9 mouse cellular contexts compared by ENCODE assay signal in genomic region chr7:99664571-99665485, GRCm38 (mm10). TPM values are rescaled to one million over a fixed set of nuclear protein-coding genes. Genes with fewer than 3 reads are reported as not detected.
DNase-seq lines count a peak whose midpoint lies in the region; ATAC-seq lines count a peak whose summit lies in the region.
"Had no signal": no experiment of that assay in that cellular context is flagged by ENCODE, and none has a peak within 500 bp of the region (broad histone marks: within the 10 kb centered on the region; RNA-seq: fewer than 3 reads in every experiment).

No protein-coding gene starts in this region.

- WGBS in forebrain, embryonic 16.5 days: 50% methylated on average over 11 of the region's 11 CpGs
- WGBS in forebrain, embryonic 11.5 days: 65% methylated on average over 11 of the region's 11 CpGs
- 48% methylated on average over 11 of the region's 11 CpGs for WGBS in embryonic facial prominence, embryonic 10.5 days
- WGBS in intestine, embryonic 16.5 days: 38% methylated on average over 11 of the region's 11 CpGs

- peaks cover 11% of the 10 kb centered on the region for H3K4me1 ChIP-seq in forebrain, embryonic 16.5 days (replicated peaks; ENCODE audit: control insufficient read depth, insufficient read depth, low read length)
- H3K4me1 ChIP-seq in forebrain, embryonic 11.5 days (replicated peaks; ENCODE audit: control insufficient read depth, insufficient read depth, low read length): no peaks in the 10 kb centered on the region
- H3K4me1 ChIP-seq in embryonic facial prominence, embryonic 10.5 days: peaks cover 42% of the 10 kb centered on the region
- peaks cover 13% of the 10 kb centered on the region for H3K4me1 ChIP-seq in intestine, embryonic 16.5 days (ENCODE audit: control insufficient read depth, insufficient read depth, low read length)

- no peak overlapping the region for H3K9ac ChIP-seq in forebrain, embryonic 16.5 days (replicated peaks; ENCODE audit: low read depth, low read length)
- no peak overlapping the region for H3K9ac ChIP-seq in forebrain, embryonic 11.5 days (ENCODE audit: low read length)
- no peak overlapping the region for H3K9ac ChIP-seq in intestine, embryonic 16.5 days (ENCODE audit: low read depth, low read length)

- no peak overlapping the region for H3K27ac ChIP-seq in forebrain, embryonic 16.5 days (ENCODE audit: low read length)
- no peak overlapping the region for H3K27ac ChIP-seq in forebrain, embryonic 11.5 days (ENCODE audit: low read depth, low read length)
- peak overlapping the region; percentile 57 for H3K27ac ChIP-seq in embryonic facial prominence, embryonic 10.5 days (replicated peaks)
- peak overlapping the region; percentile 3 for H3K27ac ChIP-seq in intestine, embryonic 16.5 days (ENCODE audit: low read length)

- no peak overlapping the region for H3K4me2 ChIP-seq in forebrain, embryonic 16.5 days (ENCODE audit: low read length)
- no peak overlapping the region for H3K4me2 ChIP-seq in forebrain, embryonic 11.5 days (ENCODE audit: low read depth, low read length, severe bottlenecking)
- H3K4me2 ChIP-seq in intestine, embryonic 16.5 days (ENCODE audit: low read depth, low read length): no peak overlapping the region

- H3K9me3 ChIP-seq in forebrain, embryonic 16.5 days (ENCODE audit: control insufficient read depth, low read length): no peaks in the 10 kb centered on the region
- H3K9me3 ChIP-seq in forebrain, embryonic 11.5 days (ENCODE audit: control insufficient read depth, low read length): no peaks in the 10 kb centered on the region
- no peaks in the 10 kb centered on the region for H3K9me3 ChIP-seq in embryonic facial prominence, embryonic 10.5 days
- H3K9me3 ChIP-seq in intestine, embryonic 16.5 days (ENCODE audit: control insufficient read depth, low read length): no peaks in the 10 kb centered on the region

- DNase-seq in forebrain, embryonic 11.5 days (ENCODE audit: low spot score): no peak
- DNase-seq in MN1 (ENCODE audit: low spot score): peak; percentile 47
- no peak for DNase-seq in embryonic facial prominence, embryonic 10.5 days (ENCODE audit: low spot score)
- DNase-seq in mesoderm, embryonic 11.5 days (ENCODE audit: low read depth, low spot score): peak; percentile 43
- DNase-seq in frontal cortex, postnatal 25 days (ENCODE audit: low spot score in 2 of 2): no peak

- no peaks in the 10 kb centered on the region for H3K36me3 ChIP-seq in forebrain, embryonic 16.5 days (ENCODE audit: control insufficient read depth, insufficient read depth)
- no peaks in the 10 kb centered on the region for H3K36me3 ChIP-seq in forebrain, embryonic 11.5 days (ENCODE audit: control insufficient read depth, insufficient read depth, low read length)
- no peaks in the 10 kb centered on the region for H3K36me3 ChIP-seq in embryonic facial prominence, embryonic 10.5 days (replicated peaks)
- no peaks in the 10 kb centered on the region for H3K36me3 ChIP-seq in intestine, embryonic 16.5 days (ENCODE audit: control insufficient read depth, insufficient read depth, low read length)

- H3K27me3 ChIP-seq in forebrain, embryonic 16.5 days (replicated peaks; ENCODE audit: control insufficient read depth, insufficient read depth, low read length): no peaks in the 10 kb centered on the region
- no peaks in the 10 kb centered on the region for H3K27me3 ChIP-seq in forebrain, embryonic 11.5 days (ENCODE audit: control insufficient read depth, insufficient read depth, low read length)
- H3K27me3 ChIP-seq in embryonic facial prominence, embryonic 10.5 days (replicated peaks; ENCODE audit: low read depth, poor library complexity, severe bottlenecking): no peaks in the 10 kb centered on the region
- H3K27me3 ChIP-seq in intestine, embryonic 16.5 days (replicated peaks; ENCODE audit: control insufficient read depth, insufficient read depth, low read length): no peaks in the 10 kb centered on the region

- peak; percentile 39 for ATAC-seq in forebrain, embryonic 16.5 days
- ATAC-seq in forebrain, embryonic 11.5 days (replicated peaks; ENCODE audit: low FRiP score): no peak
- ATAC-seq in intestine, embryonic 16.5 days: peak; percentile 60
- no peak for ATAC-seq in granulocyte monocyte progenitor cell, adult 5-6 weeks (replicated peaks; ENCODE audit: poor library complexity, severe bottlenecking)

- no peak overlapping the region for H3K4me3 ChIP-seq in forebrain, embryonic 16.5 days (replicated peaks; ENCODE audit: low read length)
- no peak overlapping the region for H3K4me3 ChIP-seq in forebrain, embryonic 11.5 days (ENCODE audit: low read depth, low read length)
- no peak overlapping the region for H3K4me3 ChIP-seq in embryonic facial prominence, embryonic 10.5 days
- no peak overlapping the region for H3K4me3 ChIP-seq in intestine, embryonic 16.5 days (ENCODE audit: low read length)

RNA-seq across cellular contexts. Expression of gene Tpbgl, which starts 37.9 kb away (rescaled TPM):
- 0.67 and 0.76 TPM in 2 replicates for polyA plus RNA-seq in forebrain, embryonic 16.5 days (2015; fragmentation: Nextera tagmentation; extraction: Ambion mirVana)
- polyA plus RNA-seq in forebrain, embryonic 11.5 days (2014; fragmentation: Nextera tagmentation; extraction: Ambion mirVana): 0.20 and 0.29 TPM in 2 replicates
- 0.55 and 0.60 TPM in 2 replicates for polyA plus RNA-seq in embryonic facial prominence, embryonic 10.5 days (2016; fragmentation: Nextera tagmentation; extraction: Ambion mirVana)
- 1.0 and 1.1 TPM in 2 replicates for polyA plus RNA-seq in intestine, embryonic 16.5 days (2015; fragmentation: Nextera tagmentation; extraction: Ambion mirVana)
- not detected in 2 replicates for total RNA-seq in granulocyte monocyte progenitor cell, adult 5-6 weeks (2014; fragmentation: Nextera tagmentation)
- not detected in 2 replicates for total RNA-seq in granulocyte monocyte progenitor cell, adult 5-6 weeks (2017)
- total RNA-seq: common myeloid progenitor, adult 5-6 weeks had no signal

RNA-seq across cellular contexts. Expression of gene Slco2b1, which starts 46.3 kb away (rescaled TPM):
- polyA plus RNA-seq in forebrain, embryonic 16.5 days (2015; fragmentation: Nextera tagmentation; extraction: Ambion mirVana): 5.0 and 6.4 TPM in 2 replicates
- 2.2 and 2.4 TPM in 2 replicates for polyA plus RNA-seq in forebrain, embryonic 11.5 days (2014; fragmentation: Nextera tagmentation; extraction: Ambion mirVana)
- 1.2 and 1.7 TPM in 2 replicates for polyA plus RNA-seq in embryonic facial prominence, embryonic 10.5 days (2016; fragmentation: Nextera tagmentation; extraction: Ambion mirVana)
- polyA plus RNA-seq in intestine, embryonic 16.5 days (2015; fragmentation: Nextera tagmentation; extraction: Ambion mirVana): 3.0 and 3.7 TPM in 2 replicates
- not detected in 2 replicates for total RNA-seq in granulocyte monocyte progenitor cell, adult 5-6 weeks (2014; fragmentation: Nextera tagmentation)
- 0.13 TPM in 1 of 2 replicates, not detected in the other for total RNA-seq in granulocyte monocyte progenitor cell, adult 5-6 weeks (2017)

Comparison
In these comparisons a context has a peak if more than half of its experiments do, and no peak if none do; other contexts are left out.
1. ATAC-seq: peak in forebrain, embryonic 16.5 days (single experiment) and intestine, embryonic 16.5 days (single experiment); none in forebrain, embryonic 11.5 days (single experiment) and granulocyte monocyte progenitor cell, adult 5-6 weeks (single experiment).
2. H3K27ac ChIP-seq: peak in embryonic facial prominence, embryonic 10.5 days (single experiment) and intestine, embryonic 16.5 days (single experiment); none in forebrain, embryonic 16.5 days (single experiment) and forebrain, embryonic 11.5 days (single experiment).
3. DNase-seq: peak in MN1 (single experiment) and mesoderm, embryonic 11.5 days (single experiment); none in forebrain, embryonic 11.5 days (single experiment), embryonic facial prominence, embryonic 10.5 days (single experiment) and frontal cortex, postnatal 25 days (0 of 2).